Comparison of ENCODE assay signal across 22 mouse cellular contexts in genomic region chr5:121890925-121891324, GRCm38 (mm10).
"Had no signal": no experiment of that assay in that cellular context is flagged by ENCODE, and none has a peak within 500 bp of the region (broad histone marks: within the 10 kb centered on the region; RNA-seq: fewer than 3 reads in every experiment).

No protein-coding gene starts in this region.

- H3K27me3 ChIP-seq: liver, embryonic 15.5 days had no signal

- H3K4me2 ChIP-seq: limb, embryonic 13.5 days; liver, embryonic 12.5 days; liver, embryonic 15.5 days; lung, embryonic 15.5 days; neural tube, embryonic 12.5 days had no signal

- ATAC-seq: liver, embryonic 12.5 days had no signal

- H3K9me3 ChIP-seq: lung, embryonic 15.5 days had no signal

- H3K4me1 ChIP-seq: liver, embryonic 12.5 days; liver, embryonic 15.5 days; megakaryocyte, embryonic 14.5 days had no signal

- H3K4me3 ChIP-seq: layer of hippocampus, adult 2 months; limb, embryonic 13.5 days; liver, embryonic 12.5 days; liver, embryonic 15.5 days; lung, embryonic 15.5 days; megakaryocyte, embryonic 14.5 days; midbrain, embryonic 10.5 days; neural tube, embryonic 12.5 days had no signal

- H3K27ac ChIP-seq: kidney, postnatal 0 days; layer of hippocampus, adult 2 months; limb, embryonic 13.5 days; liver, embryonic 12.5 days; liver, embryonic 15.5 days; lung, embryonic 15.5 days; neural tube, embryonic 12.5 days had no signal

- H3K9ac ChIP-seq: limb, embryonic 13.5 days; liver, embryonic 12.5 days; liver, embryonic 15.5 days; lung, embryonic 15.5 days; neural tube, embryonic 12.5 days had no signal

- H3K36me3 ChIP-seq: limb, embryonic 13.5 days; liver, embryonic 12.5 days; liver, embryonic 15.5 days; lung, embryonic 15.5 days had no signal

- DNase-seq: kidney, adult 18-20 months; kidney, postnatal 25 days; layer of hippocampus, adult 9-11 months; left cerebral cortex, postnatal 4 days; liver; lung, adult 18-20 months; lung, postnatal 10 days; lung, postnatal 36 days; midbrain, embryonic 14.5 days; right cerebral cortex, adult 18-20 months; right cerebral cortex, postnatal 14 days; right cerebral cortex, postnatal 4 days; thymus, postnatal 25 days had no signal
